Mouse (Mus musculus) embryo, embryonic 10.5 days (tissue): ENCODE data around the gene Kcnq2.

Experiments
- DNase-seq: peaks from one replicate; pipeline ENCODE4 v3.0.0-alpha.2; 2015; ENCODE audit warnings: low spot score

Gene Kcnq2

DNA sequence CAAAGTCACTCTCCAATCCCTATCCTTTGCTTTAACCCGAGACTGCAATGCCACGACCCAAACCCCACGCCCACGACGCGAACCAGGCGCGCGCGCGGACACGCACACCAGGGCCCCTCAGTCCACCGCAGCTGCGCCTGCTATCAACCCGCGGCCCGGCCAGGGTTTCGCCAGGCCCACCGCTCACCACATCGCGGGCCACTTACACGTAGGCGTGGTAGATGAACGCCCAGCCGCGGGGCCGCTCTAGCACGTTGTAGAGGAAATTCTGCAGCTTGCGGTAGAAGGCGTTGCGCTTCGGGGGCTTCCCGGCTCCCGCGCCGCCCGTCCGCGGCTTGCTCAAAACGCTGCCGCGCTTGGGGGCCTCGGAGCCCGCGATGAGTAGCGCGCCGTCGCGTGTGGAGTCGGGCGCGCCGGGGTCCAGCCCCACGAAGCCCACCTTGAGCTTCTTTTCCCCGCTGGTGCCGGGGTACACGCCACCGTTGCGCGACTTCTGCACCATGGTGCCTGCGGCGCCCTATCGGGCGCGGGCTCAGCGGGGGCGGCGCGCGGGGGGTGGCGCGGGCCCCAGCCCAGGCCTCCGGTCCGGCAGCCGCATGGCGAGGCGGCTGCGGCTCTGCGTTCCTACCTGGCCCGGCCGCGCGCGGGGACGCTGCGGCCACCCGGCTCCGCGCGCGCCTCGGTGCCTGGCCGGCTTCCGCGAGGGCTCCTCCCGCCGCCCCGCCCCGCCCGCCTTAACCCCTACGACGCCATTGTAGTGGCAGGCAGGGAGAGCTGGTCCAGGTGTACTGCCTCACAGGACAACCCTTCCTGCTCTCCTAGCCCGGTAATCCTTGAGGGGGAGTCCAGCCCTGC is at the start of gene Kcnq2:
Gene Kcnq2 (minus strand): TSS at position 710 of the 855 bp plus-strand sequence.
- DNase-seq = peak; percentile 45

GRCm38 (mm10) chr2:181180898-181181297 is 45.8 kb upstream of the Kcnq2 start:
- no peak for DNase-seq

- no peak for DNase-seq
These were observed 43.4 kb upstream of the Kcnq2 start for GRCm38 (mm10) chr2:181178471-181178870.

- no peak for DNase-seq
These were observed 42.9 kb upstream of the Kcnq2 start for GRCm38 (mm10) chr2:181178015-181178414.

DNA sequence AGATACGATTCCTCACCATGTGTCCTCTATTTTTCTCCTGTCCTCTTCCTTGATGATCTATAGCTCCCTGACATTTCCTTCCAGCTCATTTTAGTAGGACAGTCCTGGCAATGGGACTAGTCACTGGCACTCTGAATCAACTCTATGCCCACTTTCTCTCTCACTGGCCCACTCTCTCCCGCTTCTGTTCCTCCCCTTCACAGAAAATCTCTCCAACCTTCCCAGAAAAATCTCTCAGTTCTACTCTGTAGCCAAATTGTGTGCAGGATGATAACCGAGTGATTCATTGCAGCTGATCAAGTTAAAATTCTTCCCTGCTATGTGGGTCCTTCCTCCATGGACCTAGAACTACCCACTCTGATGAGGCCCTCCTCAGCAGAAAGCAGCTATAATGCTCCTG is 39.5 kb upstream of the Kcnq2 start:
- no peak for DNase-seq

DNA sequence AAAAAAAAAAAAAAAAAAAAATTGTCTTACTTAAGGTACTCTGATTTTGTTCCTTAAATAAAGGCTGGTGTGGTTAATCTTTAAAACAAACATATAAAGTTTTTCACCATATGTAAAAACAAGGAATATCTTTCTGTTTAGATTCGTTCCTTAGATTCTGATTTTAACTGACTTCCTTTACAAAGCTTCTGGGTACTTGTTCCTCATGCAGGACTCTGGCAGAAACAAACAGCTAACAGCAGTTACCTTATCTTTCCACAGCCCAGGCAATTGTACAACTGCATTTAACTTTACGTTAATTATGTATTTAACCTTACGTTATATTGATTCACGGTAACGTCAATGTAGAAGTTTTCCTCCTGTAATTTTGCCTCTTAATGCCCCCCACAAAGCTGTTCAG is 31.4 kb upstream of the Kcnq2 start:
- DNase-seq = no peak

DNA sequence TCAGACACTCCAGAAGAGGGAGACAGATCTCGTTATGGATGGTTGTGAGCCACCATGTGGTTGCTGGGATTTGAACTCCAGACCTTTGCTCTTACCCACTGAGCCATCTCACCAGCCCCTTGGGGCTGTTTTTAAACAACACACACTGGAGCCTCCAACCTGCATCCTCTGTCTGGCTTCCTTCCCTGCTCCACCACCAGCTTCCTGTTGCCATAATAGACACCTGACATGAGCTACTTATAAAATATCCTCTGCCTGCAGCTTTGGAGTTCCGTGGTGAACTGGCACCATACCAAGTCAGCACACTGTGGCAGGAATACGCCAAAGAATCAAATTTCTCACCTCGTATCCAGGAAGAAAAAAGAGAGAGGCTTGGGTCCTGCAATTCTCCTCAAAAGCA is 25.7 kb upstream of the Kcnq2 start:
- no peak for DNase-seq

- DNase-seq = peak; percentile 72
These were observed 24.7 kb upstream of the Kcnq2 start for GRCm38 (mm10) chr2:181159771-181160170.

DNA sequence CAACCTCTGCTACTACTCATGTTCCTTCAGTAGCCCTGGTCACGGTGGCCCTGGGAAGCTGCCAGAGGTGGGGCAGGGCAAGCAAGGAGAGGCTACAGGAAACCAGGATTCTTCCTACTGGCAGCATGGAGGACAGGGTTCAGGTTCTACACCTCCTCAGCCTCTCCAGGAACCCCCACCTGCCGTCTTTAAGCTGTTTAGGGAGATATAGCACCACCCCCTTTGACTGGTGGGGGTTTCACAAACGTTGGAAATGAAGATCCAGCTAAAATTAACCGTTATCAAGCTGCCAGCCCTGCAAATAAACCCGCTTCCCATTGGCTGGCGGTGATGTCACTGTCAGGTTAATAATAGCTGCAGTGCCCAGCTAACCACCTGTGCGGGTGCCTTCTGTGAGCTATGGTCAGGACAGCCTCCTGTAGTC is 24.0 kb upstream of the Kcnq2 start:
- DNase-seq = no peak

- no peak for DNase-seq
These were observed 23.4 kb upstream of the Kcnq2 start for GRCm38 (mm10) chr2:181158471-181158870.

DNA sequence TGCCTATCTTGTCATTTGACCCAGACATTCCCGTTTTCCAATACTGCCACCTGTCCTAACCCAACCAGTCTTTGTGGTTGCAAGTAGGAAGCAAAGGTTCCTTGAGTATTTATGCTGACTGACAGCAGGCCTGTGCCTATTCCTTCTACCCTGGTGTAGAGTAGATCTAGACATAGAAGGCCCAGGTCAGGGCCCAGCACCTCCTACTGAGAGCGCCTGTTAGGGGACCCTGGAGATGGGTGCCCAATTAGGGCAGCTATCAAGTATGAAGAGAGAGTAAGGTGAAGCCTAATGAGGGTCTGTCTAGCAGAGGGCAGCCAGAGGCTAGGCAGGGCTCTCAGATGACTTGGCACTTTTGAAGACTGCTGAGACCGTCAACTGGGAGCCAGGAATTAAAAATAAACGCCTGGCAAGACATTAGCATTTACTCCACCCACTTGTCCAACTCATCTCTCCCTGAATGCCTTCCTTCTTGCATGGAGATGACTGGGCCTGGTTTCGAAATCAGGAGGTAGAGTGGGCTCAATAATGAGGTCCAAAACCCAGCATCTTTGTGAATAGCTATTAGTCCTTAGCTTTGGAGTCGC is 22.7 kb upstream of the Kcnq2 start:
- no peak for DNase-seq

DNA sequence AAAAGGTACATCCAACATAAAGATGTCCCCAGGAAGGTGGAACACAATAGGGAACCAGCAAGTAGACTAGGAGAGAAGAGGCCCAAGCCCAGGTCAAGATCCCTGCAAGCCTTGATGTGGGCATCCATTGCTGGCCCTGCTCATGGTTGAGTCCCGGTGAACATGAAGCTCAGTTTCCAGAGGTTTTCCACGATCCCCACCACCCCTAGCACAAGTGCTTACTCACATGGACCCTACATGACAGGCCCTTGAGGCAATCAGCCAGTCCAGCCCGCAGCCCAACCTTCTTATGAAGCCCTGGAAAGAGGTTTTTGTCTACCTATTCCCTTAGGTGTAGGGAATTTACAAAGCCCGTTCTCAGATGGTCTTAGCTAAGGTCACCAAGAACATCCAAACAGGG is 22.1 kb upstream of the Kcnq2 start:
- no peak for DNase-seq

DNA sequence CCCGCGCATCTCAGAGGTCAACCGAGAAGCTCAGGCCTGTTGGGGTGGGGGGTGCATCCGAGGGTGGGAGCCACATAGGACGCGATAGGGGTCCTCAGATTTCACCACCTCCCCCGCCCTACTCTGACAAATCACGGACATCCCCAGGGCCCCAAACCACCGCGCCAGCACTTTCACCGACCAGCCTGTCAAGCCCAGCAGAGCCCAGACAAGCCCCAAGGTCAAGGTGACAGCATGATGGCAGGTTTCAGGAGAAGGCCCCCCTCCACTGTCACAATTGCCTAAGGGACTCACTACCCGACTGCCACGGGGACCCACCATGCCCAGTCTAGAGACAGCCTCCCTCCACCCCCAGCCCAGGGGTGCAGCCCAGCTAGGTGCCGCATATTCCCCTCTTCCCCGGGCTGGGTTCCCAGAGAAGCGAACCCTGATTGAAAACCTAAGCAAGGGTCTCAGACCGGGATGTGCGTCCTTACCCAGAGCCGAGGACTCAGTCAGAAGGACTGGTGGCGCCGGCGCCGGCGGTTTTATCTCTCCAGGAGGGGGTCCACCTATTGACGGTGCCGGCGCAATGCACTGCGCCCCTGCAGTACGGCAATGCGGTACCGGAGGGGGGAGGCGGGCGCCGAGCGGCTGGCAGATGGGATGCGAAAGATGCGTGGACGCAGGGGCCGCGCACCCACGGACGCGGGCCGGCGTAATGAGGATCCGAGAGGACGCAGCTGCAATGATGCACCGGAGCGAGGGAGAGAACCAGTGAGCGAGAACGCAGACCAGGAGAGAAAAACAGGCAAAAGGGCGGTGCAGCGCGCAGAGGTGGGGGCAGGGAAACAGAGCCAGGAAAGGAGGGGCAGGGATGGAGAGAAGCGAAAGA is 21.4 kb upstream of the Kcnq2 start, which contains the start of gene Eef1a2:
Gene Eef1a2 (minus strand): TSS at position 767 of the 874 bp plus-strand sequence.
- no peak for DNase-seq

GRCm38 (mm10) chr2:181155801-181156200 is 20.7 kb upstream of the Kcnq2 start:
- no peak for DNase-seq

GRCm38 (mm10) chr2:181154831-181155415 is 19.8 kb upstream of the Kcnq2 start:
- DNase-seq = no peak

- no peak for DNase-seq
These were observed 19.3 kb upstream of the Kcnq2 start for GRCm38 (mm10) chr2:181154361-181154760.

DNA sequence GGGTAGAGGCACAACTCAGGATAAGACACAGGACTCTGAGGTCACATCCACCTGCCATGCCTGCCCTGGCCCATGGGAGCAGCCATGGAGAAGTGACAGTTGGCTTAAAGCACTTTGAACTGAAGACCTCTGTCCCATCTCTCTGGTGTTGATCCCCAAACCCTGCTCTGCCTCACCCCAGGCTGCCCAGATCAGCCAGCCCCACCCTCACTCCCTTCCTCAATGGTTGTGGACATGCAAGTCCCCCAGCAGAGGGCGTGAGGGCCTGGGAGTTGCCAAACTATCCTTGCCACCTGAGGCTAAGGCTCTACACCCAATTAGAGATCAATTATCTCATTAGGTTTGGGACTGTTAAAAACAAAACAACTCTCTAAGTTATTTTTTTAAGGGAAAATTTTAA is 18.7 kb upstream of the Kcnq2 start:
- peak; percentile 45 for DNase-seq

DNA sequence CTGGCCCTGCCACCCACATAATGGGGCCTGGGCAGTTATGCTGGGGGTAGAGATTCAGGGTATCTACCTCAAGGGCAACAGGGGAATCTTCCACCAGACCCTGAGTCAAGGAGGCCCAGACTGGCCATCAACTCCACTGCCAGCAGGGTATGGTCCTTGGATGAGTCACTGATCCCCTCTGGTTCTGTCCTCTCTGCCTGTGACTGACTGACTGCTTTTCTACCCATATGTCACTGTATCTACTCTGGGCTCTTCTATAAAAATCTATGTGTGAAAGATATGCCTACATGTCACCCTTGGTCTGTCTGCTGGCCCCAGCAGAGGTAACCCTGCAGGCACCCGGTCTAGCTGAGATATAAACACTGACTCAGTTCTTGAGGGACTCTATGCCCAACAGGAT is 18.0 kb upstream of the Kcnq2 start:
- no peak for DNase-seq

DNA sequence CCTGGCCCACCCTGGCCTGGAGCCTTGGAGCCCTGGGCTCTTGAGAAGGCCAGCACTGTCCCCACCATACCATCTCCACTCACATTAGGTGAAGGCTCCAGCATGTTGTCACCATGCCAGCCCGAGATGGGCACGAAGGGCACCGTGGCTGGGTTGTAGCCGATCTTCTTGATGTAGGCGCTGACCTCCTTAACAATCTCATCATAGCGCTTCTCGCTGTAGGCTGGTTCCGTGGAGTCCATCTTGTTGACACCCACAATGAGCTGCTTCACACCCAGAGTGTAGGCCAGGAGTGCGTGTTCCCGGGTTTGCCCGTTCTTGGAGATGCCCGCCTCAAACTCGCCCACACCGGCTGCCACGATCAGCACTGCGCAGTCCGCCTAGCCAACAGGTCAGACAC is 17.6 kb upstream of the Kcnq2 start:
- DNase-seq = no peak

GRCm38 (mm10) chr2:181150281-181150680 is 15.2 kb upstream of the Kcnq2 start:
- DNase-seq = no peak

DNA sequence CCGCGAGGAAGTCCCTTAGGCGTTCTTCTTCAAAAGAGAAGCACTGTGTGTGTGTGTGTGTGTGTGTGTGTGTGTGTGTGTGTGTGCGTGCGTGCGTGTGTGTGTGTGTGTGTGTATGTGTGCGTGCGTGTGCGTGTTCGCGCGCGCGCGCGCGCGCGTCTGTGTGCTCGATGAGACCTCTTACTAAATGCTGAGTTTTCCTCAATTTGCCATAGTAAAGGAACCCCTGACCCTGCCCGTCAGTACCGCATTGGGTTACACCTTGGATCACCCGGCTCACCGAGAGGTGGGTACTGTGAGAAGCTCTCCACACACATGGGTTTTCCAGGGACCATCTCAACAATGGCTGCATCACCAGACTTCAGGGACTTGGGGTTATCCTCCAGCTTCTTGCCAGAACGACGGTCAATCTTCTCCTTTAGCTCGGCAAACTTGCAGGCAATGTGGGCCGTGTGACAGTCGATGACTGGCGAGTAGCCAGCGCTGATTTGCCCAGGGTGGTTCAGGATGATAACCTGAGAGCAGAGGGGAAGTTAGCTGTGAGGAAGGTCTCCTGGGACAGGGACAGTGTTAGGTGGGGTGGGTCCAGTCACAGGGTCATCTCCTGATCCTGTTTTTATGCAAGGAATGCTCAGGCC is 13.3 kb upstream of the Kcnq2 start:
- DNase-seq = no peak
